Mouse (Mus musculus) gastrocnemius, postnatal 4 days (tissue): ENCODE results near the gene Scand1. TPM values are rescaled to one million over a fixed set of nuclear protein-coding genes. Genes with fewer than 3 reads are reported as not detected.

ENCODE experiments used
- DNase-seq, 2 experiments: peaks; one replicate each; pipeline ENCODE4 v3.0.0; 2021 to 2022; ENCODE audit warnings: low spot score in 2 of 2, mixed read lengths in 2 of 2
- long read RNA-seq, 2 experiments: library from polyadenylated mRNA; stranded (forward); transcript quantifications; one replicate each; pipeline ENCODE4 v2.0.0; 2021
- total RNA-seq, 2 experiments: library from RNA; stranded (reverse); gene quantifications; 2 replicates each; pipeline ENCODE4 v1.2.3; 2021

Gene Scand1
- 10 to 100 TPM; 63.7 to 76.2 TPM for total RNA-seq
- long read RNA-seq, experiment 1, transcript Scand1-201 (2 exons, 759 nt) = major isoform, 21 of 45 reads
- long read RNA-seq, experiment 1, partial matches to known transcripts = 0 of 45 reads
- long read RNA-seq, experiment 1, other reads (novel, unspliced or antisense) = 24 of 45 reads
- long read RNA-seq, experiment 2, transcript Scand1-201 (2 exons, 759 nt) = major isoform, 23 of 42 reads
- long read RNA-seq, experiment 2, partial matches to known transcripts = 0 of 42 reads
- long read RNA-seq, experiment 2, other reads (novel, unspliced or antisense) = 19 of 42 reads

- DNase-seq = peak; percentile 70 to 77
These were observed at the start of gene Scand1, which contains the start of gene Cnbd2 for GRCm38 (mm10) chr2:156312297-156312897. TSS of gene Scand1 (minus strand) at chr2:156312704. TSS of gene Cnbd2 (plus strand) at chr2:156312299.

DNA sequence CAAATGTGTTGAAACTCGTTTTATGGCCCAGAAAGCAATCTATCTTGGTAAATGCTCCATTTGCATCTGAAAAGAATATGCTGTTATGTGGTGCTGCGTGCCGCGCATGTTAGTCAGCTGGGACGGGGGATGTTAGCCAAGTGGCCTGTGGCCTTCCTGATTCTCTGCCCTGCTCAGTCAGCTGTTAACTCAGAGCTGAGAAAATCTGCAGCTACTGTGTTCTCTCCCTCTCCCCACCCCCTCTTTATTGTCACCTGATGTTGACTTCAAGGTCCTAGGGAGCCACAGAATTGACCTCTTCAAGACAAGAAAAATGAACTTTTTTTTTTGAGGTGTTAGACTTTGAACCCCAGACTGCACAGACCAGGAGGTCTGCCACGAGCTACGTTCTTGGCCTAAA is 43.5 kb upstream of the Scand1 start:
- no peak for DNase-seq

DNA sequence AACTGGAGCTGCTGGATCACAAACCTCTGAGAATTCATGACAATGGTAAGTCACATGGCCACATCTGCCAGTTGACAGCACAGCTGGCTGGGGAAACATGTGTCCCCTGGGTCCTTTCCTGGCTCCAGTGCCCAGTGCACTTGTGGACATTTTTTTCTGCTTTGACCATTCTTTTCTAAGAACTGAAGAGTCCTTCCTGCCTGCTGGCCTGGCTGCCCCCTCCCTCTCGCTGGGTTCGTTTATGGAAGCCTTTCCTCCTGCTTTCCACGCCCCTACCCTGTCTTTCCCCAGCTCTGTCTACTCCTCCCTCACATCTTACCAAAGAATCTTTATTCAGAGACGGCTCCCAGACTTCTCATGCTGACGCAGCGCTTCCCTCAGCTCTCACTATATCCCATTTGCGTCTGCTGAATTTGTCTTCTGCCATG is 40.8 kb upstream of the Scand1 start:
- peak in 1 of 2 experiments; percentile 53 for DNase-seq

GRCm38 (mm10) chr2:156352413-156353165 is 40.1 kb upstream of the Scand1 start:
- no peak for DNase-seq

GRCm38 (mm10) chr2:156351243-156351642 is 38.7 kb upstream of the Scand1 start:
- no peak for DNase-seq

DNA sequence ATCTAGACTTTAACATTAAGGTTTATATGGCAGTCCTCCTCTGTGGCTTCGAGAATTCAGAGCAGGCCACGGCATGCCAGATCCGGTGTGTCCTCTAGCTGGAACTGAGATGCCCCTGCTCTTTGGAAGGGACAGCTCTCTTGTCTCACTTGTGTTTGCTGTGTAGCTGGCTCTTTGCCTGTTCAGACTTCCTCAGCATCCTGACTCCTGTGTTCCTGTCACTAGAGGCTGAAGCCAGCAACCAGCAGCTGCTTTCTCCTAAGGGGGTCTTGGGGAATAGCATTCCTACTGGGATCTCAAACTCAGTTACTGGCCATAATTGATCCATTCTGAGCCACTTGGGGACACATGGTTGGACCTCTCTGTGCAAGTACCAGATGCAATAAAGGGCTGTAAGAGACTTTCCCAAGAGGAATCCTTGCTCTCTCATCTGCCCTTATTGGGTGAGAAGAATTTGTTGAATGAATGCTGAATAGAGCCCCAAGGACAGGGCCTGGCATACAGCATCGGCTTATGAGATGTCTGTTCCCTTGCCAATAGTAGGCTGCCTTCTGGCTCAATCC is 36.9 kb upstream of the Scand1 start:
- no peak for DNase-seq

GRCm38 (mm10) chr2:156348812-156349211 is 36.3 kb upstream of the Scand1 start:
- DNase-seq = no peak

GRCm38 (mm10) chr2:156344775-156345532 is 32.5 kb upstream of the Scand1 start:
- peak in 1 of 2 experiments; percentile 39 for DNase-seq

- DNase-seq = no peak
These were observed 27.6 kb upstream of the Scand1 start for GRCm38 (mm10) chr2:156340078-156340477.

DNA sequence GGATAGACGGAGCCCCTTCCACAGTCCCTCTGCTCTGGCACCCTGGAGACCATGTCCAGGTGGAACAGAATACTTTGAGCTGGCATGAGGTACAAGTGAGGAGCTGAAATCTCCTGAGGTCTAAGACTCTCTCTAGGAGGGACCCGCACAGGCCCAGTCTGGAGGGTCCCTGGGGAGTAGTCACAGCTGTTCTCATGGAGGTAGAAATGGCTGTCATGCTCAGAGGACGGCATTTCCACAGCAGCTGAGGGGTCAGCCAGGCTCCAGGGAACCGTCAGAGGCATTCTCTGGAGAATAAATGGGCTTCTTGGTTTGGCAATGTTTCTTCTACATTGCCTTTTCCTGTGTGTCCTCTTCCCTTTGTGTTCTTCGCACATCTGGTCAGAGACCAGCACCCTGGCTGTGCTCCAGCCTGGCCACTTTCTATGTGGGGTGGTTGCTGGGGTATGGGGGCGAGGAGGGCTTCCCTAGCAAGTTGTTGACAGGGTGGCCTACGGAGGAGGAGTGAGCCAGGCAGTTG is 19.0 kb upstream of the Scand1 start:
- DNase-seq = no peak

- DNase-seq = no peak
These were observed 18.2 kb upstream of the Scand1 start for GRCm38 (mm10) chr2:156330681-156331080.

DNA sequence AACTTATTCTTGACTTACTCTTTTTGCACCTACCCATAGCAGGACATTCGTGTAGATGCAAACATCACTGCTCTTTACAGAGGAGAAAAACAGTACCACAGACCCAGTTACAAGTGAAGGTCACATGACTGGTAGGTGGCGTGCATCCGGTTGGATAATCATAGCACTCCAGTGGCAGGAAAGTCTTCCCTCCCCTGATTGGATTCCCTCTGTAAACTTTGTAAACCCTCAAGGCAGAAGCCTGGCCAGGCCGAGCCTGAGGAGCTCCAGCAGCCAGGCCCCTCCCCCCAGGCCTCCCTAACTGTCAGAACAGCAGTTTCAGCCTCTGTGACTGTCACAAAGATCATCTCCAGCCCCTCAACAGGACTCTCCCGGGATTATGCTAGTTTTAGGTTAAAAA is 12.2 kb upstream of the Scand1 start:
- DNase-seq = no peak

- DNase-seq = no peak
These were observed 11.6 kb upstream of the Scand1 start for GRCm38 (mm10) chr2:156324116-156324588.

- DNase-seq = no peak
These were observed 9.0 kb upstream of the Scand1 start for GRCm38 (mm10) chr2:156321538-156321937.

- no peak for DNase-seq
These were observed 6.0 kb upstream of the Scand1 start for GRCm38 (mm10) chr2:156318491-156318890.

GRCm38 (mm10) chr2:156314811-156315210 is 2.3 kb upstream of the Scand1 start:
- no peak for DNase-seq

- DNase-seq = no peak
These were observed 649 bp upstream of the Scand1 start for GRCm38 (mm10) chr2:156313153-156313552.

GRCm38 (mm10) chr2:156311841-156312291 is 638 bp downstream of the Scand1 start:
- peak; percentile 53 to 73 for DNase-seq

DNA sequence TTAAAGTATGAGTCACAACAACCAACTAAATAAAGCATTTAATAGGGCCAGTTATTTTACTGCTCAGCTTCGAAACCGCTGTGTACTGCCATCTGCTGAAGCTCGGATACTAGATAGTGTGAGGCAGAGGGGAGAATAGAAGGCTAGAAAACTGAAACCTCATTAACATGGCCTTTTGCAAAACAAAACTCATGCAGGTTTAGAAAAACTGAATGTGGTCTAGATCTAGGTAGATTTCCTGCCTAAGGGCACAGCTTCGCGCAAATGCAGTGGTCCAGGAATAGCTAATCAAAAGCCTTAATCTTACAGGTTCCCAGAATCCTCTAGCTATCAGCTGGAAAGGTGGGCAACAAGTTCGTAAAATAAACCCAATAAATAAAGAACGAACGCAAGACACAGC is 1.1 kb downstream of the Scand1 start:
- DNase-seq = no peak

GRCm38 (mm10) chr2:156310945-156311344 is 1.6 kb downstream of the Scand1 start:
- no peak for DNase-seq
